Mouse (Mus musculus) left cerebral cortex, adult 2 months (tissue): ENCODE results near the gene Arf3. TPM values are rescaled to one million over a fixed set of nuclear protein-coding genes. Genes with fewer than 3 reads are reported as not detected.
"Not testable (repeated sequence)": the region's sequence is repeated elsewhere in the genome, so short reads cannot be mapped to it uniquely, and the experiment has no call there.

Experiments
- DNase-seq, 2 experiments: peaks; one replicate each; pipeline ENCODE4 v3.0.0; 2021 to 2022; ENCODE audit warnings: low spot score in 2 of 2, mixed read lengths in 1 of 2; ENCODE audit errors: extremely low spot score in 1 of 2
- H3K27ac ChIP-seq: fragments of 200-600 bp; 2 replicates; pipeline ENCODE4 v1.8.1; 2022
- H3K4me3 ChIP-seq: fragments of 200-600 bp; 2 replicates; pipeline ENCODE4 v1.8.1; 2022
- CTCF ChIP-seq: fragments of 200-600 bp; IDR thresholded peaks from 2 replicates; pipeline ENCODE4 v1.8.1; 2022; ENCODE audit warnings: antibody characterized with exemption, mild to moderate bottlenecking, moderate library complexity
- intact Hi-C: fragments of 180-260 bp; cut with DNase I; formaldehyde crosslinking; loops from one replicate; pipeline ENCODE4 v1.15.1; 2025
- long read RNA-seq, 2 experiments: library from polyadenylated mRNA; stranded (forward); transcript quantifications; one replicate each; pipeline ENCODE4 v2.0.0; 2021; ENCODE audit warnings: borderline mapping rate in 2 of 2
- total RNA-seq, 2 experiments: library from RNA; stranded (reverse); gene quantifications; 2 replicates each; pipeline ENCODE4 v1.2.3; 2021

Gene Arf3
- total RNA-seq = 100 to 1,000 TPM; 749 to 756 TPM
- long read RNA-seq, experiment 1, full-length matches to known transcripts = 677 of 891 reads
- long read RNA-seq, experiment 1, partial matches to known transcripts = 50 of 891 reads
- long read RNA-seq, experiment 1, other reads (novel, unspliced or antisense) = 164 of 891 reads
- long read RNA-seq, experiment 2, full-length matches to known transcripts = 616 of 797 reads
- long read RNA-seq, experiment 2, partial matches to known transcripts = 45 of 797 reads
- long read RNA-seq, experiment 2, other reads (novel, unspliced or antisense) = 136 of 797 reads

DNA sequence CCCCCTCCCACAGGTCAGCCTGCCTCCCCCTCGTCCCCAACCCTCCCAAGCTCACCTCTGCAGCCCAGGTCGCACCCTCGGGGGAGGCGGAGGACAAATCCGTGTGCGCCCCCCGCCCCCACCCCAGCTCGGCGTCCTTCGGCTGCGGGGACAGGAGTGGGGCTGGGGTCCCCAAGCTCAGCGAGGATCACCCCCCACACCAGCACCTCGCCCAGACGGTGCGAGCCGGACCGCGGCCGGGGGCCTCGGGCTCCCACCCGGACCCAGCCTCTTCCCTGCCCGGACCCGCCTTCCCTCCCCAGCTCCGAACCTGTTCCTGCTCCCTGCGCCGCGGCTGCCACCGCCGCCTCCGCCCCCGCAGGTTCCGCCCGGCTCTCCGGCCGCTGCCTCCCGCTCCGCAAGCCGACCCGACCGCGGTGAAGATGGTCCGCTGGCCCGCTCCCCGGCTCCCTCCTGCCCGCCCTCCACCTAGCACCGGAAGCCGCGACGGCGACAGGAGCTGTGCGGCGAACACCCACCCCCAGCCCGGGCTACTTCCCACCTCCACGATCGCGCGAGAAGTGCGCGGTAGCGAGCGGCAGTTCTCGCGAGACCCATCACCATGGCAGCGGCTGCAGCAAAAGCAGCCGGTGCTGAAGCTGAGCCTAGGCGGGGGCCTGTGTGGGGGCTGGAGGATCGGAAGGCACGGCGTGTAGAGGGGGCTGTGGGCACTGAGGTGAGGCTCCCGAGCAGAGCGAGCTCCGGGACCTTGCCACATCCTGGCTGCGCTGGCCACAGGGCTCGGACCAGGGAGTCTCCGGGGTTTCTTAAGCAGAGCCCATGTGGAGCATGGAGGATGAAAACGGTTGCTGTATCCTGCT is at the start of gene Arf3:
Gene Arf3, minus strand, starts transcription at position 545 of the 860 bp plus-strand sequence.
- peak; percentile 97 for DNase-seq

DNA sequence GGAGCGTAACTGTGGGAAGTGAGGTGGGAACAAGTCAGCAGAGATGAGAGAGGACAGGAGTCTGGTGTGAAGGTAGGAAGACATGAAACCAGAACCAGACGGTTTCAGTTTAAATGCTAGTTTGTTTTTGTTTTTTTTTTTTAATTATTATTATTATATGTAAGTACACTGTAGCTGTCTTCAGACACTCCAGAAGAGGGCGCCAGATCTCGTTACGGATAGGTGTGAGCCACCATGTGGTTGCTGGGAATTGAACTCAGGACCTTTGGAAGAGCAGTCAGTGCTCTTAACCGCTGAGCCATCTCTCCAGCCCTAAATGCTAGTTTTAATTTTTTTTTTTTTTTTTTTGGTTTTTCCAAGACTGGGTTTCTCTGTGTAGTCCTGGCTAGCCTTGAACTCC is 47.2 kb upstream of the Arf3 start:
- DNase-seq, intact Hi-C loops, H3K4me3 ChIP-seq: not testable (repeated sequence)
- peak overlapping the region; percentile 96; the same call in 1 of the 2 replicates for H3K27ac ChIP-seq
- peak; percentile 40 for TF ChIP-seq CTCF

More for the DNA sequence above, at the start of gene Arf3:
- intact Hi-C loops = no loop called here
- TF ChIP-seq CTCF = no peak
- H3K27ac ChIP-seq = peak within 1 kb of the TSS; percentile 98
- peak within 1 kb of the TSS; percentile 96 for H3K4me3 ChIP-seq

- intact Hi-C loops = no loop called here
- Histone ChIP-seq H3K27ac (peak within 1 kb of the TSS; percentile 96), H3K4me3 (peak within 1 kb of the TSS; percentile 63)
- no peak for DNase-seq
- no peak for TF ChIP-seq CTCF
Observed at GRCm38 (mm10) chr15:98809390-98809789, 46.4 kb upstream of the Arf3 start, which contains the start of gene Ddn. TSS of gene Ddn (minus strand) at chr15:98809490.

DNA sequence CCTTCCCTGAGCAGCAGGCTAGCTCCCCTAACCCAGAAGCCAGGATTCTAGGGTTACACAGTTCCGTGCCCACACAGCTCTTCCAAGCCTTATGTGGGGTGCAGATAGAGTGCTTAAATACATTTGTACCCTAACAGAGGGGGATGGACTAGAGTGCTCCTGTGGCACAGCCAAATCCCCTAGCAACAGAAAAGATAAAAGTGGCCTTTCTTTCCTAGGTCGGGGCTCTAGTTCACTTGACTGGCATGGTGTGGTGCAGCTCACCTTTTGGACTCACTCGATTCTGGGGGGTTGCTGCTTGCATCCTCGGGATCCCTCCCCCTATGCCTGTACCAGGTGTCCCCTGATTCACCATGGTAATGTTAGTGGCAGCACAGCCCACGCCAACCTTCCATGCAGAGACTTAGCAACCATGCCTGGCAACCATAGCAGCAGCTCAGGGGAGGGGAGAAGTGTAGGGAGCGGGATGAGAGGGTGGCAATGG is 45.7 kb upstream of the Arf3 start:
- H3K27ac ChIP-seq = peak overlapping the region; percentile 96
- H3K4me3 ChIP-seq = peak overlapping the region; percentile 63
- peak; percentile 81 to 83 for DNase-seq
- intact Hi-C loops = no loop called here
- no peak for TF ChIP-seq CTCF

DNA sequence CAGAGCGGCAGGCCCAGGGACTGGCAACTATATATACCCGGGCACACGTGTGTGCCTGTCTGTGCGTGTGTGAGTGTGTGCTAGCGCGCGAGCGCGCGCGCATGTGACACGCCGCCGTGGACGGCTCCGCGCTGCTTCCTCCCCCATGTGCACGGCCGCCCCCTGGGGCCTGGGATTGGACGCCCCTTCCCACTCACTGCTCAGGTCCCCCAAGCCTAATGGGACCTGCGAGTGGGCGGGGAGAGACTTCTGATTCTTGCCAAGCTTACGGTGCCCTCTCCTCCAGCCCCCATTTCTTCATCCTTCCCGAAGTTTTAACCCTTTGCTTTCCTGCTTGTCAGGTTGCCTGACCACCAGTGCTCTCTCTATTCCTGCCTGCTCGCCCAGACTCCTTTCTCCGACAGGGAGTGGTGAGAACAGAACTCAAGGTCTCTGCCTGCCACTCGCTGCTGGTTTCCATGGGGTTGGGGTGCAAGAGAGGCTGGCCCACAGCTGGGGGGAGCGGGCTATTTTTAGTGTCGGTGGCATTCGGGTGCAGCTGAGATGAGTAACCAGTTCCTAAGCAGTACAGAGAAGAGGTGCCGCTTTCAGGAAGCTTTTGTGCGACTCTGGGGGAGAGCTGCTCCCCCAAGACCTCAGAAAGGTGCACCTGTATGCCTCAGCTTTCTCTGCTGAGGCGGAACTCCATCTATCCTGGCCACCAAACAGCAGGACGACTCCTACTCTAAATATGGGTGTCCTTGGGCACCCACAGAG is 45.1 kb upstream of the Arf3 start:
- TF ChIP-seq CTCF = no peak
- peak overlapping the region; percentile 63 for H3K4me3 ChIP-seq
- intact Hi-C loops = no loop called here
- H3K27ac ChIP-seq = peak overlapping the region; percentile 96
- DNase-seq = peak; percentile 83 to 84

DNA sequence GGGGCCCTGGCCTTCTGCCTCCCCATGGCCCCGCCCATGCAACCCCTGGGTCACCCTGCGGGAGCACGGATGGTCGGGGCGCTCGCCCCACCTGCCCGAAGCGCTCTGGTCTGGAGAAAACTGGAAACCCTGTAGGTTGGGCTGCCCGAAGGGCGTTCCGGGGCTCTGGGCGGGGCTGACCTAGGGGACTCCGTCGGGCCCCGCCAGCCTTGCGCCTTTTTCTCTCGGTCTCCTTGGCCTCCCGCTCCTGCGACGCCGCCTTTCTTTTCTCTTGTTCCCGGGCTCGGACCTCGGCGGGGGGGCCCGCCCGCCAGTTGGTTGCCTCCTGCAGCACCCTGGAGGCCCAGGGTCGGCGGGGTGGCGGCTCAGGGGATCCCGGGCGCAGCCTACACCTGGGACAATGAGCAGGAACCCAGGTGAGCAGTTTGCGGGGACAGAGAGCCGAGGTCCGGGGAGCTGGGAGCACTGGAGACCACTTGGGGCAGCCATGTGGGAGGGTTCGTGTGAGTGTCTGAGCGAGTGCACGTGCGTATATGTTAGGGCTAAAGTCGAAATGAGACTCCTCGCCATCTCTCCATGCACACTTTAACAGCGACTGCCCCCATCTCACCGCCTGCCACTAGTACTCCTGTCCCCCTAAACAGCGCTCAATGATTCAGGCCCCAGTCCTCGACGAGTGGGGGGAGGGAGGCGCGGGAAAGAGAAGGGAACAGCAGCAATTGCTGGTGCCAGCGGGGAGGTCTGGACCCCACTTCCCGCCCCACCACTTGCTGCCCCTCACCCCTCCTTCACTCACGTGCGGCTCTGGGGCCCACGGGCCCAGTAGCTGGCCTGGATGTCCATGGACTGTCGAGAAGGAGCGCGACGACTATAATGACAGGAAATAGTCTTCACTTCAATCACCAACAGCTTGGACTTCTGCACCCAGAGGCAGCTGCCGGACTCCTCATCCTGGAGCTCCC is 44.1 kb upstream of the Arf3 start:
- TF ChIP-seq CTCF = no peak
- Histone ChIP-seq H3K27ac (peak overlapping the region; percentile 96), H3K4me3 (peak overlapping the region; percentile 63)
- DNase-seq = no peak
- intact Hi-C loops = no loop called here

- Histone ChIP-seq H3K4me3 (peak overlapping the region; percentile 63), H3K27ac (peak overlapping the region; percentile 96)
- DNase-seq = no peak
- intact Hi-C loops = no loop called here
- TF ChIP-seq CTCF = no peak
Observed at GRCm38 (mm10) chr15:98806071-98806808, 43.2 kb upstream of the Arf3 start.

- peak; percentile 72 to 79 for DNase-seq
- Histone ChIP-seq H3K27ac (peak overlapping the region; percentile 96), H3K4me3 (peak overlapping the region; percentile 63)
- intact Hi-C loops = loop anchor here (2.0 kb wide), 1 partner anchor 25 kb away; the partner anchor contains the start of gene Prkag1
- peak; percentile 72 for TF ChIP-seq CTCF
Observed at GRCm38 (mm10) chr15:98805324-98806040, 42.5 kb upstream of the Arf3 start.

DNA sequence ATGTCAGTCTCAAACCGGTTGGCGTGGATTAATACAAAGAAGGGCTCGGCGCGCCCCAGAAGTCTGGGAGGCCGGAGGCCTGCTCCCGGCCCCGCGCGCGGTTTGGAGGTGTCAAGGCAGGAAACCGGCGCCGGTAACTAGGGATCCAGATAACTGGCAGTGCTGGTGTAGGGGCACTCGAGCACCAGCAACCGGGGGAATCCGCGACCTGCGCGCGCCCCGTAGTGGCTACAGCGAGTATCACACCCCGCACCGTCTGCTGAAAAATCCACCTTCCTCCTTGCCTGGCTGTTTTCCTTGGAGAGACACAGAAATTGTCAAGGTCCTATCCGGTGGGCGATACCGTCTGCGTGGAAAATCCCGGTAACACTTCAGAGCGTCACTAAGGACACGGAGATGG is 41.0 kb upstream of the Arf3 start:
- peak; percentile 88 to 96 for DNase-seq
- intact Hi-C loops = loop anchor here (2.0 kb wide), 1 partner anchor 27 kb away; the partner anchor contains the start of gene Prkag1
- TF ChIP-seq CTCF = peak; percentile 92
- H3K4me3 ChIP-seq = peak overlapping the region; percentile 23; the same call in 1 of the 2 replicates
- H3K27ac ChIP-seq = peak overlapping the region; percentile 59
